Mouse (Mus musculus): Measurements from ENCODE around the gene Aplp1. TPM values are rescaled to one million over a fixed set of nuclear protein-coding genes. Genes with fewer than 3 reads are reported as not detected.

Aplp1 gene
- total and polyA plus RNA-seq, 2 experiments from 2014 or later, result 811 to 923 TPM

- no peaks in the 10 kb centered on the region for H3K4me1 ChIP-seq (ENCODE audit: insufficient read depth, low read length)
- TF ChIP-seq CTCF (IDR thresholded peaks at IDR 0.05), result peak; percentile 44
- ATAC-seq (ENCODE audit: low FRiP score) (no peak), DNase-seq (ENCODE audit: low spot score) (no peak)
- H3K9me3 ChIP-seq (ENCODE audit: low read length), result no peaks in the 10 kb centered on the region
- no peak overlapping the region for H3K27ac ChIP-seq (ENCODE audit: low read depth, low read length)
- H3K36me3 ChIP-seq (ENCODE audit: insufficient read depth, low read length), result no peaks in the 10 kb centered on the region
- no peak overlapping the region for H3K9ac ChIP-seq (replicated peaks; ENCODE audit: low read length, poor library complexity, severe bottlenecking)
- H3K4me3 ChIP-seq (ENCODE audit: low read depth, low read length), result no peak overlapping the region
- no peaks in the 10 kb centered on the region for H3K27me3 ChIP-seq (ENCODE audit: insufficient read depth, low read length)
- 36% methylated on average over 2 of the region's 2 CpGs for WGBS
- H3K4me2 ChIP-seq (ENCODE audit: low read depth, low read length, poor library complexity, severe bottlenecking), result no peak overlapping the region
Measured at GRCm38 (mm10) chr7:30394871-30395270, 50.5 kb downstream of the Aplp1 start.

- ATAC-seq (ENCODE audit: low FRiP score) (peak; percentile 34; the same call in 1 of the 2 replicates), DNase-seq (ENCODE audit: low spot score) (no peak)
- Histone ChIP-seq H3K4me1 (ENCODE audit: insufficient read depth, low read length) (no peaks in the 10 kb centered on the region), H3K36me3 (ENCODE audit: insufficient read depth, low read length) (no peaks in the 10 kb centered on the region), H3K4me3 (ENCODE audit: low read depth, low read length) (no peak overlapping the region), H3K4me2 (ENCODE audit: low read depth, low read length, poor library complexity, severe bottlenecking) (no peak overlapping the region), H3K9me3 (ENCODE audit: low read length) (no peaks in the 10 kb centered on the region), H3K27me3 (ENCODE audit: insufficient read depth, low read length) (no peaks in the 10 kb centered on the region), H3K27ac (ENCODE audit: low read depth, low read length) (no peak overlapping the region), H3K9ac (replicated peaks; ENCODE audit: low read length, poor library complexity, severe bottlenecking) (no peak overlapping the region)
- TF ChIP-seq CTCF (IDR thresholded peaks at IDR 0.05), result no peak
- WGBS, result 61% methylated on average over 7 of the region's 11 CpGs
Measured at GRCm38 (mm10) chr7:30394379-30394778, 51.0 kb downstream of the Aplp1 start.

- no peak for DNase-seq (ENCODE audit: low spot score)
- Histone ChIP-seq H3K9me3 (ENCODE audit: low read length) (no peaks in the 10 kb centered on the region), H3K4me1 (ENCODE audit: insufficient read depth, low read length) (no peaks in the 10 kb centered on the region), H3K4me2 (ENCODE audit: low read depth, low read length, poor library complexity, severe bottlenecking) (no peak overlapping the region), H3K27ac (ENCODE audit: low read depth, low read length) (no peak overlapping the region), H3K4me3 (ENCODE audit: low read depth, low read length) (no peak overlapping the region), H3K9ac (replicated peaks; ENCODE audit: low read length, poor library complexity, severe bottlenecking) (no peak overlapping the region), H3K36me3 (ENCODE audit: insufficient read depth, low read length) (no peaks in the 10 kb centered on the region), H3K27me3 (ENCODE audit: insufficient read depth, low read length) (no peaks in the 10 kb centered on the region)
- 86% methylated on average over 4 of the region's 4 CpGs for WGBS
- no peak for ATAC-seq (ENCODE audit: low FRiP score)
- TF ChIP-seq CTCF (IDR thresholded peaks at IDR 0.05), result no peak
Measured at GRCm38 (mm10) chr7:30393631-30394030, 51.7 kb downstream of the Aplp1 start.

- no peaks in the 10 kb centered on the region for H3K27me3 ChIP-seq (ENCODE audit: insufficient read depth, low read length)
- H3K27ac ChIP-seq (ENCODE audit: low read depth, low read length), result no peak overlapping the region
- WGBS, result 75% methylated on average over 4 of the region's 4 CpGs
- H3K4me3 ChIP-seq (ENCODE audit: low read depth, low read length), result no peak overlapping the region
- H3K36me3 ChIP-seq (ENCODE audit: insufficient read depth, low read length), result no peaks in the 10 kb centered on the region
- no peak overlapping the region for H3K9ac ChIP-seq (replicated peaks; ENCODE audit: low read length, poor library complexity, severe bottlenecking)
- TF ChIP-seq CTCF (IDR thresholded peaks at IDR 0.05), result no peak
- DNase-seq (ENCODE audit: low spot score), result no peak
- H3K4me2 ChIP-seq (ENCODE audit: low read depth, low read length, poor library complexity, severe bottlenecking), result no peak overlapping the region
- H3K4me1 ChIP-seq (ENCODE audit: insufficient read depth, low read length), result no peaks in the 10 kb centered on the region
- ATAC-seq (ENCODE audit: low FRiP score), result no peak
- H3K9me3 ChIP-seq (ENCODE audit: low read length), result no peaks in the 10 kb centered on the region
Measured at GRCm38 (mm10) chr7:30392746-30393520, 52.4 kb downstream of the Aplp1 start.

Other genes starting within 250 kb of the Aplp1 start
Only the 30 nearest of the 34 such genes appear.
- 127 and 149 TPM in 2 replicates for gene Tbcb, start 213.3 kb downstream of the Aplp1 start, total RNA-seq (2014; rRNA removed)
- 483 and 527 TPM in 2 replicates for gene Tbcb, start 213.3 kb downstream of the Aplp1 start, polyA plus RNA-seq (2015; fragmentation: Nextera tagmentation; extraction: Ambion mirVana)
- gene Ovol3, start 209.8 kb downstream of the Aplp1 start, total RNA-seq (2014; rRNA removed), result not detected in 2 replicates
- not detected in 2 replicates for gene Ovol3, start 209.8 kb downstream of the Aplp1 start, polyA plus RNA-seq (2015; fragmentation: Nextera tagmentation; extraction: Ambion mirVana)
- 0.71 TPM in 1 of 2 replicates, not detected in the other for gene Thap8, start 165.4 kb downstream of the Aplp1 start, total RNA-seq (2014; rRNA removed)
- 0.38 and 0.57 TPM in 2 replicates for gene Thap8, start 165.4 kb downstream of the Aplp1 start, polyA plus RNA-seq (2015; fragmentation: Nextera tagmentation; extraction: Ambion mirVana)
- 1.7 and 24.3 TPM in 2 replicates for gene Wdr62, start 165.1 kb downstream of the Aplp1 start, total RNA-seq (2014; rRNA removed)
- gene Wdr62, start 165.1 kb downstream of the Aplp1 start, polyA plus RNA-seq (2015; fragmentation: Nextera tagmentation; extraction: Ambion mirVana), result 3.3 and 4.1 TPM in 2 replicates
- 140 and 197 TPM in 2 replicates for gene Clip3, start 153.8 kb downstream of the Aplp1 start, total RNA-seq (2014; rRNA removed)
- gene Clip3, start 153.8 kb downstream of the Aplp1 start, polyA plus RNA-seq (2015; fragmentation: Nextera tagmentation; extraction: Ambion mirVana), result 144 and 155 TPM in 2 replicates
- 76.1 and 121 TPM in 2 replicates for gene Alkbh6, start 136.8 kb downstream of the Aplp1 start, total RNA-seq (2014; rRNA removed)
- gene Alkbh6, start 136.8 kb downstream of the Aplp1 start, polyA plus RNA-seq (2015; fragmentation: Nextera tagmentation; extraction: Ambion mirVana), result 129 and 140 TPM in 2 replicates
- gene Syne4, start 130.7 kb downstream of the Aplp1 start, total RNA-seq (2014; rRNA removed), result 7.3 and 14.1 TPM in 2 replicates
- gene Syne4, start 130.7 kb downstream of the Aplp1 start, polyA plus RNA-seq (2015; fragmentation: Nextera tagmentation; extraction: Ambion mirVana), result 11.7 and 13.6 TPM in 2 replicates
- gene E130208F15Rik, start 123.8 kb downstream of the Aplp1 start, total RNA-seq (2014; rRNA removed), result 0.05 and 0.19 TPM in 2 replicates
- gene E130208F15Rik, start 123.8 kb downstream of the Aplp1 start, polyA plus RNA-seq (2015; fragmentation: Nextera tagmentation; extraction: Ambion mirVana), result not detected in 2 replicates
- 11.5 and 14.7 TPM in 2 replicates for gene Sdhaf1, start 121.6 kb downstream of the Aplp1 start, total RNA-seq (2014; rRNA removed)
- gene Sdhaf1, start 121.6 kb downstream of the Aplp1 start, polyA plus RNA-seq (2015; fragmentation: Nextera tagmentation; extraction: Ambion mirVana), result 16.5 and 16.8 TPM in 2 replicates
- 44.8 and 47.5 TPM in 2 replicates for gene Lrfn3, start 82.8 kb downstream of the Aplp1 start, total RNA-seq (2014; rRNA removed)
- 22.1 and 24.8 TPM in 2 replicates for gene Lrfn3, start 82.8 kb downstream of the Aplp1 start, polyA plus RNA-seq (2015; fragmentation: Nextera tagmentation; extraction: Ambion mirVana)
- gene Tyrobp, start 31.8 kb downstream of the Aplp1 start, total RNA-seq (2014; rRNA removed), result 20.6 and 23.5 TPM in 2 replicates
- gene Tyrobp, start 31.8 kb downstream of the Aplp1 start, polyA plus RNA-seq (2015; fragmentation: Nextera tagmentation; extraction: Ambion mirVana), result 43.7 and 46.5 TPM in 2 replicates
- not detected in 2 replicates for gene Hcst, start 25.7 kb downstream of the Aplp1 start, total RNA-seq (2014; rRNA removed)
- gene Hcst, start 25.7 kb downstream of the Aplp1 start, polyA plus RNA-seq (2015; fragmentation: Nextera tagmentation; extraction: Ambion mirVana), result 0.54 and 0.76 TPM in 2 replicates
- gene Nfkbid, start 23.8 kb downstream of the Aplp1 start, total RNA-seq (2014; rRNA removed), result 2.1 and 2.2 TPM in 2 replicates
- gene Nfkbid, start 23.8 kb downstream of the Aplp1 start, polyA plus RNA-seq (2015; fragmentation: Nextera tagmentation; extraction: Ambion mirVana), result 2.2 and 2.8 TPM in 2 replicates
- 0.99 and 4.9 TPM in 2 replicates for gene Kirrel2, start 12.2 kb upstream of the Aplp1 start, total RNA-seq (2014; rRNA removed)
- 0.32 and 0.43 TPM in 2 replicates for gene Kirrel2, start 12.2 kb upstream of the Aplp1 start, polyA plus RNA-seq (2015; fragmentation: Nextera tagmentation; extraction: Ambion mirVana)
- 0.33 TPM in 1 of 2 replicates, not detected in the other for gene Nphs1, start 12.8 kb upstream of the Aplp1 start, total RNA-seq (2014; rRNA removed)
- 0.11 TPM in 1 of 2 replicates, not detected in the other for gene Nphs1, start 12.8 kb upstream of the Aplp1 start, polyA plus RNA-seq (2015; fragmentation: Nextera tagmentation; extraction: Ambion mirVana)
- gene Prodh2, start 48.1 kb upstream of the Aplp1 start, total RNA-seq (2014; rRNA removed), result not detected in 2 replicates
- not detected in 2 replicates for gene Prodh2, start 48.1 kb upstream of the Aplp1 start, polyA plus RNA-seq (2015; fragmentation: Nextera tagmentation; extraction: Ambion mirVana)
- 67.0 and 68.2 TPM in 2 replicates for gene Arhgap33, start 89.5 kb upstream of the Aplp1 start, total RNA-seq (2014; rRNA removed)
- 113 TPM in 2 replicates for gene Arhgap33, start 89.5 kb upstream of the Aplp1 start, polyA plus RNA-seq (2015; fragmentation: Nextera tagmentation; extraction: Ambion mirVana)
- 5.9 and 6.2 TPM in 2 replicates for gene Hspb6, start 106.6 kb upstream of the Aplp1 start, total RNA-seq (2014; rRNA removed)
- gene Hspb6, start 106.6 kb upstream of the Aplp1 start, polyA plus RNA-seq (2015; fragmentation: Nextera tagmentation; extraction: Ambion mirVana), result 13.4 and 13.5 TPM in 2 replicates
- gene Proser3, start 106.8 kb upstream of the Aplp1 start, total RNA-seq (2014; rRNA removed), result 15.2 and 23.3 TPM in 2 replicates
- gene Proser3, start 106.8 kb upstream of the Aplp1 start, polyA plus RNA-seq (2015; fragmentation: Nextera tagmentation; extraction: Ambion mirVana), result 3.3 and 3.4 TPM in 2 replicates
- 15.7 and 32.0 TPM in 2 replicates for gene Lin37, start 114.3 kb upstream of the Aplp1 start, total RNA-seq (2014; rRNA removed)
- 53.5 and 54.1 TPM in 2 replicates for gene Lin37, start 114.3 kb upstream of the Aplp1 start, polyA plus RNA-seq (2015; fragmentation: Nextera tagmentation; extraction: Ambion mirVana)
- 54.7 and 64.2 TPM in 2 replicates for gene U2af1l4, start 117.8 kb upstream of the Aplp1 start, total RNA-seq (2014; rRNA removed)
- gene U2af1l4, start 117.8 kb upstream of the Aplp1 start, polyA plus RNA-seq (2015; fragmentation: Nextera tagmentation; extraction: Ambion mirVana), result 96.4 and 97.0 TPM in 2 replicates
- gene Gm49396, start 117.8 kb upstream of the Aplp1 start, total RNA-seq (2014; rRNA removed), result 6.0 and 8.4 TPM in 2 replicates
- 4.9 and 7.2 TPM in 2 replicates for gene Gm49396, start 117.8 kb upstream of the Aplp1 start, polyA plus RNA-seq (2015; fragmentation: Nextera tagmentation; extraction: Ambion mirVana)
- gene Psenen, start 118.1 kb upstream of the Aplp1 start, total RNA-seq (2014; rRNA removed), result 63.8 and 133 TPM in 2 replicates
- gene Psenen, start 118.1 kb upstream of the Aplp1 start, polyA plus RNA-seq (2015; fragmentation: Nextera tagmentation; extraction: Ambion mirVana), result 135 and 144 TPM in 2 replicates
- gene Igflr1, start 119.9 kb upstream of the Aplp1 start, total RNA-seq (2014; rRNA removed), result 0.99 and 1.9 TPM in 2 replicates
- gene Igflr1, start 119.9 kb upstream of the Aplp1 start, polyA plus RNA-seq (2015; fragmentation: Nextera tagmentation; extraction: Ambion mirVana), result 3.1 and 5.6 TPM in 2 replicates
- gene Kmt2b, start 143.2 kb upstream of the Aplp1 start, total RNA-seq (2014; rRNA removed), result 38.8 and 39.5 TPM in 2 replicates
- gene Kmt2b, start 143.2 kb upstream of the Aplp1 start, polyA plus RNA-seq (2015; fragmentation: Nextera tagmentation; extraction: Ambion mirVana), result 5.3 and 8.3 TPM in 2 replicates
- not detected in 2 replicates for gene Zbtb32, start 153.4 kb upstream of the Aplp1 start, total RNA-seq (2014; rRNA removed)
- gene Zbtb32, start 153.4 kb upstream of the Aplp1 start, polyA plus RNA-seq (2015; fragmentation: Nextera tagmentation; extraction: Ambion mirVana), result 0.22 and 0.39 TPM in 2 replicates
- gene Upk1a, start 167.3 kb upstream of the Aplp1 start, total RNA-seq (2014; rRNA removed), result 0.76 and 1.5 TPM in 2 replicates
- 0.65 and 0.84 TPM in 2 replicates for gene Upk1a, start 167.3 kb upstream of the Aplp1 start, polyA plus RNA-seq (2015; fragmentation: Nextera tagmentation; extraction: Ambion mirVana)
- gene Cox6b1, start 180.6 kb upstream of the Aplp1 start, total RNA-seq (2014; rRNA removed), result 310 and 337 TPM in 2 replicates
- 1,351 and 1,409 TPM in 2 replicates for gene Cox6b1, start 180.6 kb upstream of the Aplp1 start, polyA plus RNA-seq (2015; fragmentation: Nextera tagmentation; extraction: Ambion mirVana)
- gene Etv2, start 190.3 kb upstream of the Aplp1 start, total RNA-seq (2014; rRNA removed), result 1.2 TPM in 1 of 2 replicates, not detected in the other
- 0.15 TPM in 1 of 2 replicates, not detected in the other for gene Etv2, start 190.3 kb upstream of the Aplp1 start, polyA plus RNA-seq (2015; fragmentation: Nextera tagmentation; extraction: Ambion mirVana)
- gene Rbm42, start 204.8 kb upstream of the Aplp1 start, total RNA-seq (2014; rRNA removed), result 163 and 185 TPM in 2 replicates
- gene Rbm42, start 204.8 kb upstream of the Aplp1 start, polyA plus RNA-seq (2015; fragmentation: Nextera tagmentation; extraction: Ambion mirVana), result 120 and 123 TPM in 2 replicates

Data from midbrain, postnatal 0 days (tissue).